Mouse (Mus musculus) erythroblast, embryonic 14.5 days (primary cell): ENCODE results near the gene Calr4.

Experiments used
- GATA1 ChIP-seq: IDR thresholded peaks from 2 replicates; pipeline ENCODE4 v1.6.1; 2012; ENCODE audit warnings: low read length, inconsistent platforms, mixed read lengths
- TAL1 ChIP-seq: IDR thresholded peaks from 3 replicates; pipeline ENCODE4 v1.6.1; 2012; ENCODE audit warnings: low read length, inconsistent platforms, mixed read lengths

DNA sequence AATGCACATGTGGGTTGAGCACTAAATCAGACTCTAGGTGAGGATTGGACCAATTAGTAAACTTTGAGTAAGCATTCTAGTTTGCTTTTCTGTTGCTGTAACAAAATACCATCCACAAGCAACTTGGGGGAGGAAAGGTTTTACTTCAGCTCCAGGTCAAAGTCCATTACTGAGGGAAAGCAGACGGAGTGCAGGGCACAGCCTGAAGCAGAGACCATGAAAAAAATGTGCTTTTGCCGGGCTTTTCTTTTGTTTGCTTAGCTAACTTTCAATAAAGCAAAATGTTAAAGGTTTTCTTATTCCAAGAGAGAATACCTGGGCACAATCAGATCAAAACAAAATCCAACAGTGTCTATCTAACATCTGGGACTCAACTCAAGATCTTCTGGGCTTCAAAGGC lies 32.5 kb downstream of the Calr4 start:
- TF ChIP-seq GATA1 (no peak), TAL1 (no peak)
